Mouse (Mus musculus) intestine, postnatal 0 days (tissue): ENCODE measurements at regions not wholly inside any gene's neighbourhood (a gene's known extent, or its start where the extent isn't known, plus 50 kb on each side); places are given as distances from the start of the nearest gene placed in this dataset.

Experiments used
- ATAC-seq: fragments of 200-750 bp; cut with Nextera tagmentation; 2 replicates; pipeline ENCODE4 v1.8.0; 2017; ENCODE audit warnings: mild to moderate bottlenecking, moderate TSS enrichment, moderate library complexity
- H3K27ac ChIP-seq: fragments of 300-500 bp; sonication (generic); 2 replicates; pipeline ENCODE4 v1.5.1; 2014; ENCODE audit warnings: mild to moderate bottlenecking, low read depth, low read length, moderate library complexity
- H3K27me3 ChIP-seq: fragments of 300-500 bp; sonication (generic); replicated peaks from 2 replicates; pipeline ENCODE4 v1.6.1; 2014; ENCODE audit warnings: low read length, mixed read lengths; ENCODE audit not compliant: control insufficient read depth, insufficient read depth
- H3K36me3 ChIP-seq: fragments of 300-500 bp; sonication (generic); 2 replicates; pipeline ENCODE4 v1.6.1; 2014; ENCODE audit warnings: mild to moderate bottlenecking, moderate library complexity; ENCODE audit not compliant: control insufficient read depth, insufficient read depth
- H3K4me1 ChIP-seq: fragments of 300-500 bp; sonication (generic); replicated peaks from 2 replicates; pipeline ENCODE4 v1.6.1; 2014; ENCODE audit warnings: antibody characterized with exemption, low read length, mixed read lengths; ENCODE audit not compliant: control insufficient read depth, insufficient read depth
- H3K4me2 ChIP-seq: fragments of 300-500 bp; sonication (generic); replicated peaks from 2 replicates; pipeline ENCODE4 v1.6.1; 2014; ENCODE audit warnings: low read depth, mild to moderate bottlenecking, moderate library complexity
- H3K4me3 ChIP-seq: fragments of 300-500 bp; sonication (generic); 2 replicates; pipeline ENCODE4 v1.5.1; 2014; ENCODE audit warnings: low read depth, low read length
- H3K9ac ChIP-seq: fragments of 300-500 bp; sonication (generic); 2 replicates; pipeline ENCODE4 v1.6.1; 2014; ENCODE audit warnings: mild to moderate bottlenecking, low read depth, low read length
- H3K9me3 ChIP-seq: fragments of 300-500 bp; sonication (generic); 2 replicates; pipeline ENCODE4 v1.6.1; 2016; ENCODE audit warnings: mixed run types; ENCODE audit not compliant: control insufficient read depth
- CTCF ChIP-seq: sonication (generic); IDR thresholded peaks from 2 replicates; pipeline ENCODE4 v1.5.1; 2016; ENCODE audit warnings: low read depth, mild to moderate bottlenecking, control low read depth, antibody characterized with exemption, moderate library complexity
- WGBS: fragments of 180-500 bp; shearing (Covaris S2); extraction: QIAGEN DNeasy Blood & Tissue Kit; methylation state at CpG from one replicate; pipeline ENCODE4 v1.1.7; 2014; 5-methylcytosine and 5-hydroxymethylcytosine counted together

DNA sequence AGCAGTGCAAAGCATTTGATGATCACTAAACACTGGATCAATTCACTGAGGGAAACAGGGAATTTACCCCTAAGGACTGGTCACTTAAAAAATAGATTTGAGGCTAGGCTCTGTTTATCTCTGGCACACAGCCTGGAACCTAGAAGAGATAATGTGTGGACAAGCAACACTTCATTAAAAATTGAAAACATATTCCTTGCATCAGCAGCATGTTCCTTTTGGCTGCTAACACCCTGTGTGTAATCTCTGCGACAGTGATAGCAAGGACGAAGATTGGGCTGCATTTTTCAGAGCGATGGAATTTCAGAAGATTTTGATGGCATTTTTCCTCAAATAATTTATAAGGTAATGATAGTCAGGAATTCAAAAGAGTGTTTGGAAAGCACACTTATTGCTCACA lies 310.9 kb downstream of the Nova1 start:
- ATAC-seq = no peak
- no peak overlapping the region for H3K9ac ChIP-seq
- H3K4me3 ChIP-seq = no peak overlapping the region

DNA sequence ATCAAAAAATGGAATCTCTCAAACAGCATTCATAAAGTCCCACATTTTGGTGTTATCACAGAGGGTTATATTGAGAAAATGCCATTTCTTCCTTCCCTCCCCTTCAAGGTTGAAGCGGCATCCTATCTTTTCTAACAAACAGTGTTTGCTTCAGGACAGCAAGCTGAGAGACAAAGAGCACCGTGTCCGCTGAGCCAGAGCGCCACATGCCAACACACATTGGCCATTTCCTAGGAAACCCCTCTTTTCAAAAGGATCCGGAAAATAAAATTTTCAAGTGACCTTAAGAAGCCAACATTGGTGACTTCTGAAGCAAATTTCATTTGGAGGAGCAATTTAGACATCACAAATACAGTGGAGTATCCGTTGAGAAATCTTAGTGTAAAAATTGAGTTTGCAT lies 326.3 kb downstream of the Nova1 start:
- no peak overlapping the region for H3K4me3 ChIP-seq
- H3K9ac ChIP-seq = no peak overlapping the region
- WGBS = 89% methylated on average over 6 of the region's 6 CpGs
- H3K4me1 ChIP-seq = no peaks in the 10 kb centered on the region
- TF ChIP-seq CTCF = no peak
- H3K27me3 ChIP-seq = no peaks in the 10 kb centered on the region
- no peak for ATAC-seq
- H3K27ac ChIP-seq = no peak overlapping the region
- H3K4me2 ChIP-seq = no peak overlapping the region
- H3K36me3 ChIP-seq = no peaks in the 10 kb centered on the region
- no peaks in the 10 kb centered on the region for H3K9me3 ChIP-seq

More for the DNA sequence above, 310.9 kb downstream of the Nova1 start:
- H3K27ac ChIP-seq = no peak overlapping the region
- no peaks in the 10 kb centered on the region for H3K4me1 ChIP-seq
- no peaks in the 10 kb centered on the region for H3K27me3 ChIP-seq
- H3K9me3 ChIP-seq = no peaks in the 10 kb centered on the region
- 83% methylated on average over 3 of the region's 3 CpGs for whole genome bisulfite sequencing
- no peaks in the 10 kb centered on the region for H3K36me3 ChIP-seq
- no peak for TF ChIP-seq CTCF
- H3K4me2 ChIP-seq = no peak overlapping the region

DNA sequence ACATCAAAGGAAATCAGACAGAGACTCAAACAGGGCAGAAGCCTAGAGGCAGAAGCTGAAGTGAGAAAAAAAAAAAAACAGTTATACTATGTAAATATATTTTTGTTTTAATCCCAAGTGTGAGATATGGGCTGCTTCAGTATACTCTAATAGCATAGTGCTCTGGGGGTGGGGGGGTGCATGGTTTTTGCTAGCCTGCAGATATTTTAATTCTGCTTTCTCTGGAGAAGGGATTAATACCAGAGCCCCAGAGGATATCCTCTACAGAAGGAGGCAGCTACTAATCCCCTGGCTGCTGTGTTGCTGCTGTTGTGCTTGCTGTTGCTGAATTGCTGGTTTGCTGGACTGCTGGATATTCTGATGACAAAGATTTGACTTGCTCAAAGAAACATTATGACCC lies 367.8 kb downstream of the Nova1 start:
- Histone ChIP-seq H3K27ac (no peak overlapping the region), H3K9ac (no peak overlapping the region), H3K36me3 (no peaks in the 10 kb centered on the region), H3K4me1 (no peaks in the 10 kb centered on the region), H3K9me3 (no peaks in the 10 kb centered on the region), H3K4me3 (no peak overlapping the region), H3K27me3 (no peaks in the 10 kb centered on the region), H3K4me2 (no peak overlapping the region)
- no peak for TF ChIP-seq CTCF
- no peak for ATAC-seq

DNA sequence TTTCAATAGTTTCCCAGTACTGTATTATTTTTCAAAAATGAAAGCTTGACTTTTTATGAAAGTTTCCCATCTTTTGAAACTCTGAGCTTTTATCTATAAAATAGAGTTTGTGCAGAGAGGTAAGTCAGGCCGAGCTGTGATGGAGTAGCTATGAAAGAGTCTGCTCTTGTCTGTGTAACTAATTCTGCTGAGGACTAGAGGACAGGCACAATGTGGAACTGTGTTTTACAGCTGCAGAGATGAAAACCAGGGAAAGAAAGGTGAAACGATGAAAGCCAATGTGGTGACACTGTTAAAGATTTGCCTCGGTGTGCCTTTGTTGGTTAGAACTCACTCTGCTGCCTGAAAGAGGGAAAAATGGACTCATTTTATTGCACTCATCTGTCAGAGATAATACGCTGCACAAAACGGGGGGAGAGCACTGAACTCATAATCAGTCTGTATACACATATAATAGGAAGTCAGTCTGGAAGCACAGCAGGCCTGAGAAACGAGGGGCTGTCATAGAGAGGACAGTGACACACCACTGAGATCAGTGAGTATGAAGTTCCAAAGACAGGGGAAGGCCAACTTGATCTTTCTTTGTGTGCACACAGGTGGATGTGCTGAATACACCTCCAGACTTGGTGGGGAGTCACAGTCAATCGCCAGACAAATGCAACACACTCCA lies 373.9 kb downstream of the Nova1 start:
- no peaks in the 10 kb centered on the region for H3K9me3 ChIP-seq
- TF ChIP-seq CTCF = no peak
- no peak overlapping the region for H3K4me2 ChIP-seq
- H3K27me3 ChIP-seq = no peaks in the 10 kb centered on the region
- H3K36me3 ChIP-seq = no peaks in the 10 kb centered on the region
- no peaks in the 10 kb centered on the region for H3K4me1 ChIP-seq
- H3K9ac ChIP-seq = no peak overlapping the region
- H3K27ac ChIP-seq = no peak overlapping the region
- H3K4me3 ChIP-seq = no peak overlapping the region
- no peak for ATAC-seq
- 45% methylated on average over 7 of the region's 7 CpGs for WGBS

DNA sequence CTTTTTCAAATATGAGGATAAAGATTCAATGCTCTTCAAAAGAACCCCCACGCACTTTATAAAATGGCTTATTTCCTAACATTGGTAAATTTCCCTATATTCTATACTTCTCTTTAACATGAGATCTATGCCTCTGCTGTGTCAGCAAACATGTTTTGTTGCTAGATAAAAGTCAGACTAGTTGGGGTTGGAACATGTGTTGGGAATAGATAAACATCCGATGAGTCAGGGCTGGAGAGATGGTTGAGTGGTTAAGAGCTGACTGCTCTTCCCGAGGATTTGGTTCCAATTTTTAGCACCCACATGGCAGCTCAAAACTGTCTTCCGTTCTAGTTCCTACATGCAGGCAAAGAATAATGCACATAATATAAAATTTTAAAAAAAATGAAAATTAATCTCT lies 399.1 kb downstream of the Nova1 start:
- no peak overlapping the region for H3K9ac ChIP-seq
- no peak for ATAC-seq
- H3K27ac ChIP-seq = no peak overlapping the region
- no peaks in the 10 kb centered on the region for H3K4me1 ChIP-seq
- no peak overlapping the region for H3K4me2 ChIP-seq
- no peaks in the 10 kb centered on the region for H3K27me3 ChIP-seq
- no peaks in the 10 kb centered on the region for H3K36me3 ChIP-seq
- WGBS = 80% methylated on average over 4 of the region's 4 CpGs
- no peaks in the 10 kb centered on the region for H3K9me3 ChIP-seq
- H3K4me3 ChIP-seq = no peak overlapping the region
- TF ChIP-seq CTCF = no peak

DNA sequence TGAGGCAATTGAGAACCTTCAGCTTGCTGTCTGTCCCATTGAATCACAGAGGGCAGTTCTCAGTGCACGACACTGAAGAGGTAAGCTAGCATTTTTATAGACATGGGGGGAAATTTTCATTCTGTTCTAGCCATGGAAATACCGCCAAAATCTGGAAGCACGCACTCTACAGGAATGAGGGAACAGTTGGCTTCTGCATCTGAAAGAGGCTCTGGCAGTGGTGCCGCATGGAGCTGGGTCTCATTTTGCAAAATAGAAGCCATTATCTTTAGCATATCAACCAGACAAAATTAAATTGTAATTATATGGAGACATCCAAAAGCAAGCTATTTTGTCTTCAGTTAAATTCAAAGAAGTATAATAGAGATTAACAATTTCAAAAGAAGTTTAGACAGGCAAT lies 399.7 kb downstream of the Nova1 start:
- H3K4me3 ChIP-seq = no peak overlapping the region
- no peak overlapping the region for H3K9ac ChIP-seq
- no peaks in the 10 kb centered on the region for H3K4me1 ChIP-seq
- WGBS = 89% methylated on average over 4 of the region's 4 CpGs
- no peaks in the 10 kb centered on the region for H3K27me3 ChIP-seq
- H3K9me3 ChIP-seq = no peaks in the 10 kb centered on the region
- H3K4me2 ChIP-seq = no peak overlapping the region
- H3K27ac ChIP-seq = no peak overlapping the region
- TF ChIP-seq CTCF = no peak
- ATAC-seq = no peak
- H3K36me3 ChIP-seq = no peaks in the 10 kb centered on the region
